Mouse (Mus musculus) layer of hippocampus, postnatal 14 days (tissue): Measurements from ENCODE around the gene Olfr96. TPM values are rescaled to one million over a fixed set of nuclear protein-coding genes. Genes with fewer than 3 reads are reported as not detected.
A peak's percentile ranks its signal among the peaks of the same experiment; 100 is the strongest.
"Not testable (repeated sequence)": the region's sequence is repeated elsewhere in the genome, so short reads cannot be mapped to it uniquely, and the experiment has no call there.

ENCODE experiments used
- DNase-seq, 2 experiments: peaks; one replicate each; pipeline ENCODE4 v3.0.0; 2021 to 2022; ENCODE audit warnings: low spot score in 2 of 2, mixed read lengths in 1 of 2
- long read RNA-seq, 2 experiments: library from polyadenylated mRNA; stranded (forward); transcript quantifications; one replicate each; pipeline ENCODE4 v2.0.0; 2021
- total RNA-seq, 2 experiments: library from RNA; stranded (reverse); gene quantifications; 2 replicates each; pipeline ENCODE4 v1.2.3; 2021

Olfr96 gene
- total RNA-seq = not detected
- long read RNA-seq, experiment 1 = 0 reads
- long read RNA-seq, experiment 2 = 0 reads

DNA sequence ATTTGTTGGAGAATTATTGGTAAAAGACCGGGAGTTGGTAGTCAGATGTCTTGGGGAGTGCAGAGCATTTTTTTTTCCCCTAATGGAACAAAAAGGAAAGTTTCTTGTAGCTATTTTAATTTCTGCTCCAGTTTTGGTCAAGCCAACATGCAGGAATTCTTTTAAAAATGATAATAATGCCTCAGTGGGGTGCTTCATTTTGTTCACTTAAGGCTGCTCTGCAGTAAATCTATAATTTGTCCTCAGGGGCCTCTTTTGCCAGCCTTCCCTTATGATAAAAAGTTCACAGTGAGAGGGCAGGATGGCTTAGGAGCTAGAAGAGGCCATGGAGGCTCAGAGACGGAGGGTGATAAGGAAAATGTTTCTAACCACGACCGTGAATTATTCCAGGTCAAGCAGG, at the start of gene Olfr96:
Gene Olfr96, plus strand, starts transcription at position 301 of the 400 bp plus-strand sequence.
- no peak for DNase-seq

DNA sequence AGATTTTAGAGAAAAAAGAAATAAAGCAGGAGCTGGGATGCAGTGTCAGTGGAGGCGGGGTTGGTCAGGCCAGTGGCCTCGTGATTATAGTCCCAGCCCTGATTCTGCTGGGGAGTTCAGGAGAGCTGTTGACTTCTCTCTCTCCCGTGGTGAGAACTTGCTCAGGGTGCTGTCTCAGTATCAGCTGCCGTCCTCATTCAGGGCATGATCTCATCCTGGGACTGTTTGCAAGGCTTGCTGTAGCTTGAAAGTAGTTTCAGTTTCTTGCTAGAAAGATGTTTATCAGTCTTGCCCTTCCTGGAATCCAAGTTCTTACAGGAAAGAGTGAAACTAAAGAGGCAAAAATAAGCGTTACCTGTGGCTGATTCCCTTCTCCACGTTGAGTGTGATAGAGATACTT, 34.5 kb upstream of the Olfr96 start:
- DNase-seq = no peak

DNA sequence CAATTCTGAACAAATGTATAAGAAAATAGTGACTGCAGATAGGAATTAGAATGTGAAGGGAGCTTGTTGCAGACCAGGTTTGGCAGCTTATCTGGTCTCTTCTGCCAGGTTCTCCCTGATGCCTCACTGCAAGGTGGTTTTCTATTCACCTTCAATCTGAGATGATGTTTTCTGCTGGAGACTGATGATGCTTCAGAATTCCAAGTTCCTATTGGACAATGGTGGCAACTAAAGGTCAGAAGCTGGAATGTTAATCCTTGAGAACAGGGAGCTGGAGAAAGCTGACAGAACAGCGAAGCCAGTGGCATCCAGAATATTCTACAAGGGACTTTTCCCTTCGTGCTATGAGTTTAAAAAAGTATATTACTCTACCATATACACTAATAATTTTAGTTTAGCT, 29.2 kb upstream of the Olfr96 start:
- DNase-seq = peak in 1 of 2 experiments; percentile 73

DNA sequence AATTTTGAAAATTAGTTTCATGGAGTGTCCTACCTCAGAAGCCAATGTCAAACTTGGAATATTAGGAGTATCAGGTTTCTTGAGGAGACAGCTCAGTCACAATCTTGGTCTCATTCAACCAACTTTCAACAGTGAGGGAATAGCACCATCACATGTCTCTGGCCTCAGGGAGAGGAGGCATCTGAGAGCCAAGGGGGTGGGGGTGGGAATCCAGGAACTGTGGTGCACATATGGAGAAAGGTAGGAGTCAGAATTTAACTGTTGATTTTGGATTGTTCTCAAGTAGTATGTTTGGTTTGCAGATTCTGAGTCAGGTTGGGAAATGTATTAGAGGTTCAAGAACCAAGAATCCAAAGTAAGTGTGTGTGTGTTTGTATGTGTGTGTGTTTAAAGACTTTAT, 26.9 kb upstream of the Olfr96 start:
- DNase-seq = no peak

DNA sequence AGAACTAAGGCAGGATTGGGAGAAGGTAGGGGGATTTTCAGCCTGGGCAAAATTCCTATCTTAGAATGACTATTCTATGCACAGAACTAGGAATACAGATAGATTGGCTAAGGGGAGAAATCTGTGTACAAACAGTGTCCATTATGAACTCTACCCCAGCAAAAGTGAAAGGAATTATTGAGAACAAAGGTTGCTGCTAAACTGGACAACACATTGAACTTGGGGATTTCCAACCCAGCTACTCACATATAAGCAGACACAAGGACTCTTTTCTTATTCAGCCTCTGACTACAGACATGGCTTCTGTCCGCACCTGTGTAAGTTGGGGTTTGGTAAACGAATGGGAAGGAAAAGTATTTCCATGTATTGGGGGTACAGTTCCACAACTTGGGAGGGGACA, 26.3 kb upstream of the Olfr96 start, which contains the start of gene Ubd:
Gene Ubd, plus strand, starts transcription at position 237 of the 400 bp plus-strand sequence.
- no peak for DNase-seq

DNA sequence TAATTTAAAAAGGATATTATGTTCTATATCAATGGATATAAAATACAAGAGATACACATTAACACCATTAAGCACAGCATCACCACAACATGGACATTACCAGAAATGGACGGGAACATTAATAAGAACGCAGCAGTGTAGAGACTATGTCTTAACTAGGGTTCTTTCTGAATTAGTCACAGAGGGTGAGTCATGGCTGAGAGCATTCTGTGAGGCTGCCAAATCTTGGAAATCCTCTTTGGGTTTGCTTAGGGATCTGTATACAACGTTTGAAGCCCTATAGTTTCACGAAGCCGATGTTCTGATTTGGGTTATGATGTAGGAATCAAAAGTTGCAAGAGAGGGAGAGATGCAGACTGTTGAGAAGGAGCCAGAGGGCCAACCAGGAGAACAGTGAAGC, 25.2 kb upstream of the Olfr96 start:
- DNase-seq = no peak

DNA sequence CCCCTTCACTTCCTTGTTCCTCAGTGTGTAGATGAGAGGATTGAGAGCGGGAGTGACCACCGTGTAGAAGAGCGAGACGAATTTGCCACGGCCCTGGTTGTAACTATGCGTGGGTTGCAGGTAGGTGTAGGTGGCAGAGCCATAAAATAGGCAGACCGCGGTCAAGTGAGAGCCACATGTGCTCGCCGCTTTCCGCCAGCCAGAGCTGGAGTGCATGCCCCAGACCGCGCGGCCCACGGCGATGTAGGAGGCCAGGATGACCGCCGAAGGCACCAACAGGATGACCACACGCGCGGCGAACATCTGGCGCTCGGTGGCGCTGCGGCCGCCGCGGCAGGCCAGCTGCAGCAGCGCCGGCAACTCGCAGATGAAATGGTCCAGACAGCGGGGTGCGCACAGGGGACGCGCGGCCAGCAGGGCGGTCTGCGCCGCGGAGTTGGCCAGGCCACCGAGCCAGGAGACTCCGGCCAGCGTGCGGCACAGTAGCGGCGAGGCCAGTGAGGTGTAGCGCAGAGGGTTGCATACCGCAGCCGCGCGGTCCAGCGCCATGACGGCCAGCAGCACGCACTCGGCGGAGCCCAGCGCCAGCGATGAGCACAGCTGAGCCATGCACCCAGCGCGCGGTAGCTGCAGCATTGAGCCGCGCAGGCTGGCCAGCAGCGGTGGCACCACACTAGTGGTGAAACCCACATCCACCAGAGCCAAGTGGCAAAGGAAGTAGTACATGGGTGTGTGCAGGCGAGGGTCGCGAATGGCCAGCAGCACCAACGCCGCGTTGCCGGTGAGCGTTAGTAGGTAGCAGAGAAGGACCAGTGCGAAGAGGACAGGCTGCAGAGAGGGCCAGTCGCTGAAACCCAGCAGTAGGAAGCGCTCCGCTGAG, 22.9 kb upstream of the Olfr96 start:
- DNase-seq = peak in 1 of 2 experiments; percentile 35

DNA sequence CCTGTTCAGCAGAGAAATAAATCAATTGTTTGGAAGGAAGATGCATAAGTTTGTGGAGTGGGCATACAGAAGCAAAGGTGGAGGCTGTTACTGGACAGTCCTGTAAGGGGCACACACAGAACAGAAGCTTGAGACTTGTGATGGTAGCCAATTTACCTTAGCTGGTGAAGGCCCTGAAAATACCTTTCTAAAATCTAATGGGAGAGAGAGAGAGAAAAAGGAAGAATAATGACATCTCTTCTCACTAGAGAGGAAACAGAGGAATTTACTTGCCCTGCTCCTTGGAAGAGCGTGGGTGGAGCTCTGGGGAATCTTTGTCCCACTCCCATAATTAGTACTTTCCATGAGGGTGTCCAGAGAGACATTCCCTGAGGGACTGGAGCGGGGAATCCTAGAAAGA, 19.1 kb upstream of the Olfr96 start, which contains the start of gene Olfr94:
Gene Olfr94, minus strand, starts transcription at position 101 of the 400 bp plus-strand sequence.
- no peak for DNase-seq

DNA sequence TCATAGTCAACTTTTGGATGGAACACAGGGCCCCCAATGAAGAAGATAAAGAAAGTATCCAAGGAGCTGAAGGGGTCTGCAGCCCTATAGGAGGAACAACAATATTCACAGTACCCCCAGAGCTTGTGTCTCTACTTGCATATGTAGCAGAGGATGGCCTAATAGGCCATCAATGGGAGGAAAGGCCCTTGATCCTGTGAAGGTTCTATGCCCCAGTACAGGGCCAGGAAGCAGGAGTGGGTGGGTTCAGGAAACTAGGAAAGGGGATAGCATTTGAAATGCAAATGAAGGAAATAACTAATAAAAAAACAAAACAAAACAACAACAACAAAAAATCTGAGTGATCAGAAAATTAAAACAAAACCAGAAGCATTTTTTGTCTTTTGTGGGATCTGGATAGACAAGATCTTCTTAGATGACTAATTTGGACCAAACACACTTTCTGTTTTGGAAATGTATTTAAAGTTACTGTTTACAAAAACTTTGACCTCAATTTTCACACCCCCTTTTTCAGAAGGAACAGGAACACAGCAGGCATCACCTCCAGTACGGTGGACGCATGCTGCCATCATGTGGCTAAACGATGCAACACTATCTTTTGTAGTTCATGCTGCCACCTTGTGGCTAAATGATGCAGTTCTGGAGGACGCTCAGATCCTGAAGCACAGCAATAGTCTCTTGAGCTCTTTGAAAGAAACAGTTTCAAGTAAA, 16.6 kb upstream of the Olfr96 start:
- peak; percentile 80 to 92 for DNase-seq

DNA sequence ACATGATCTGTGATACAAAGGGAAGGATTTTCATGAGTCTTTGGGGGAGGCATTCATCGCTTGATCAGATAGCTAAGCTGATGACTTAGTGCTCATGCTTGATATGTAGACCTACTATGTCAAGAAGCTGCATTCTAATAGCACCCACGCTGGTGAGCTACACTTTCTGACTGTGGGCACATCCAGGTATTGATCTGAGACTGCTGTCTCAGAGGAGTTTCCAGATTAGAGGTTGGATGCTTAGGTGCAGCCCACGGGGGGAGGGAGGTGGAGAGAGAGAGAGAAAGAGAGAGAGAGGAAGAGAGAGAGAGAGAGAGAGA, 16.1 kb upstream of the Olfr96 start:
- DNase-seq = no peak

DNA sequence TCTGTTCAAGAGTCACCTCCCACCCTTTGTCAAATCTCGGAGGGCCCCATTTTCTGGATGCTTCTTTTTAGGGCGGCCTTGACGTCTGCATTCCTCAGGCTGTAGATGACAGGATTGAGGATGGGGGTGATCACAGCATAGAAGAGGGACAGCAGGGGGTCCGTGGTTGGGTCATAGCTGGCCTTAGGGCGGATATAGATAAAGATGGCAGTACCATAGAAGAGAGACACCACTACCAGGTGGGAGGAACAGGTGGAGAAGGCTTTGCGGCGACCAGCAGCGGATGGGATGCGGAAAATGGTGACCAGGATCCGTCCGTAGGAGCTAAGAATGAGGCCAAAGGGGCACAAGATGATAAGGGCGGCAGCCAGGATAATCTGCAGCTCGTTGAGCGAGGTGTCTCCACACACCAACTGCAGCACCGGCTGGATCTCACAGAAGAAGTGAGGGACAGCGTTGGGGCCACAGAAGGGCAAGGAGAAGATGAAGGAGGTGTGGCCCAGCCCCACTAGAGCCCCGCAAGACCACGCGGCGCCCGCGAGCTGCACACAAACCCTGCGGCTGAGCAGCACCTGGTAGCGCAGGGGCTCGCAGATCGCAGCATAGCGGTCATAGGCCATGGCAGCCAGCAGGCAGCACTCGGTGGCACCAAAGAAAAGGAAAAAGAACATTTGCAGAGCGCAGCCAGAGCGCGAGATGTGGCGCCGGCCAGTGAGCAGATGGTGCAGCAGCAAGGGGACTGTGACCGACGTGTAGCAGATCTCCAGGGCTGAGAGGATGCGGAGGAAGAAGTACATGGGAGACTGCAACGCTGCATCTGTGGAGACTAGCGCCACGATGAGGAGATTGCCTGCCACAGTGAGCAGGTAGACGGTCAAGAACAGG, 8.8 kb upstream of the Olfr96 start:
- no peak for DNase-seq

DNA sequence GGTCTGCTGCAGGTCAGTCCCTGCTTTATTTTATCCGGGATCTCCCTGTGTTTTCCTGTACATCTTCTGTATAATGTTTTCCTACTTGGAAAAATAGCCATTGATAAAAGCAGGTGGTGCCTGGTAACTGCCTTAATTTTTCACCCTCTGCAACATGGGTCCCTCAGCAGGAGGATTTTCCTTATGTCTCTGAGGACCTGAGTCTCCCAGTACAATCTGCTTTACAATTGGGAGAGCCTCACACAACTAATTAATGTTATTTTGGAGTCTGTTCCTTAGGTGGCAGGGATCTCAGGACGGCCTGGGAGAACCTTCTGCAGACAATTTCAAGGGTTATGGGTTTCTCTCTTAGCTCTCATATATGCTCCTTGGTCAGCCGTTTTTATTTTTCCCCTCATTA, 6.9 kb upstream of the Olfr96 start, which contains the start of gene Olfr95:
Gene Olfr95, minus strand, starts transcription at position 101 of the 400 bp plus-strand sequence.
- DNase-seq = no peak

DNA sequence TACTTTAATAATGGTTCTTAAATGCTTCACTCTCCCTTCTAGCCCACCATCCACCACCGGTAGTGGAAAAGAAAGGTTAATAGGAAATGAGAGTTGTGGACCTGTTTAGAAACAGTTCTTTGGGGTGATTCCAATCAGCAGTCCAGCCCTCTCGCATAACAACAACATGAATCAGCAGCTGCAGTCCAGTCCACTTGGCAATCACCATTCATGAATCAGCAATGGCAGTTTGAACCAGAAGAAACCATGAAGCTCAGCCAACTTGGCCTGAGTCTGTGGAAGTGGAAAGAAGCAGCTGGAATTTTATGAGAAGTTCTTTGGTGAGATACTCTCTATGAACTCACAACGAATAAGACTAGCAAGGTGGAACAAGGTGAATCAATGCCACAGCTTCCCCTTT, 1.5 kb upstream of the Olfr96 start:
- no peak for DNase-seq

DNA sequence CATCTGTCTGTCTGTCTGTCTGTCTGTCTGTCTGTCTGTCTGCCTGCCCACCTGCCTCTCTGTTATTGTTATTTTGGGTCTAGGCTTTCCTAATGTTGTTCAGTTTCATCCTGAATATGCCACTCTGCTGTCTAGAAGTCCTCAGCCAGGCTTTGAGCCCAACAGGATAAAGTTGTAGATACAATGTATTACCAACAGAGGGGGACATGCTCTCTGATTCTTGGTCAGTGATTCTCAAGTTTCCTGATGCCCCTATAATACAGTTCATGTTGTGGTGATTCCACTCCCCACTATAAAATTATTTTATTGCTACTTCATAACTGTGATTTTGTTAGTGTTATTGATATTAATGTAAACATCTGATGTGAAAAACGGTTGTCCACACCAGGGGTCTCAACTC, 1.9 kb downstream of the Olfr96 start:
- DNase-seq = no peak

DNA sequence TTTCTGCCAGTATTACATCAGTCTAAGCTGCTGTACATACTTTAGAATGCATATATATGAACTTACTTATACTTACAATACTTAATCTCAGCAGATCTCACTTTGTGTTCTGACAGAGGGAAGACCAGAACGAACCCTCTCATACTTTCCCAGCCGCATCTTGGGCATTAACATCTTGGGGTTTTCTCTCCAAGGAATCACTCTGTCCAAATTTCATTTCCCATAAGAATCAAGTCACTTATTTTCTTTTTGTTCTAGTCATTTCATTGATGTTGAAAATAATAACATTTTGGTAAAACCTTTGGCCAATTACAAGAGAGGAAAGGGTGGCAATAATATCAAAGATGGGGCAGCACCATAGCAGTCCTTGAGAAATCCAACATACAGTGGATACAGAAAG, 17.3 kb downstream of the Olfr96 start, which contains the start of gene Olfr97:
Gene Olfr97, minus strand, starts transcription at position 101 of the 400 bp plus-strand sequence.
- DNase-seq = not testable (repeated sequence)

DNA sequence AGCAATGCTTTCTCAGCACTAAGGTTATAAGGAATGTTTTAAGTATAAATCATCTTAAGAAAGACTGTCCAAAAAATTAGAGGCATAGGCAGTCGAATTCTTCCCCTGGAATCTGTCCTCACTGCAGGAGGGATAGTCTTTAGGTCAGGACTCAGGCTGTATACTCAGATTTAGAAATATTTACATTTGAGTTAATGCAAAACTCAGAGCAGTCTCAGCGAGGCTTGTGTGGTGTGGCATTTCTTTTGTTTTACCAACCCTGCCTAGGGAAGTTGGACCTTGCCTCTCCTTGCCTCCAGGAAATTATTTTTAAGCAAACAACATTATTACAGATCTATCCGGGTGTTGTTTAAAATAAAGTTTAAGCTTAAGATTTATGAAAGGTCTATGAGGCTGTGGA, 22.3 kb downstream of the Olfr96 start:
- DNase-seq = no peak

DNA sequence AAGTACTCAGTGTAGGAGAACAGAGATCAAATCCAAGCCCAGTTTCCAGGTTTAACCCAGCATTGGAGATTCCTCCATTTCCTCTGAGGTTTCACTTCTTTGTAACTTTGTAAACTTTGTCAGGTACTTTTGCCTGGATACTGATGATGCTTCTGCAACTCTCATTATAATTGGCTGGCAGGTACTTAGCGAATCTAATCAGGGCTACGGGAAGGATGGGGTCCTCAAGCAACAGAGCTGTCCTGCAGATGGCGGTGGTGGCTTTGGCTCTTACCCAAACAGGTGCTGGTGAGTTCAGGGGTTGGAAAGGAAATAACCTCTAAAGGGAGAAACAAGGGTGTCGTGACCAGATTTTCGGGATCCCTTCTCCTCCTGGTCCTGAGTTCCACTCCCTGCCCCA, 26.8 kb downstream of the Olfr96 start:
- peak; percentile 31 to 57 for DNase-seq

DNA sequence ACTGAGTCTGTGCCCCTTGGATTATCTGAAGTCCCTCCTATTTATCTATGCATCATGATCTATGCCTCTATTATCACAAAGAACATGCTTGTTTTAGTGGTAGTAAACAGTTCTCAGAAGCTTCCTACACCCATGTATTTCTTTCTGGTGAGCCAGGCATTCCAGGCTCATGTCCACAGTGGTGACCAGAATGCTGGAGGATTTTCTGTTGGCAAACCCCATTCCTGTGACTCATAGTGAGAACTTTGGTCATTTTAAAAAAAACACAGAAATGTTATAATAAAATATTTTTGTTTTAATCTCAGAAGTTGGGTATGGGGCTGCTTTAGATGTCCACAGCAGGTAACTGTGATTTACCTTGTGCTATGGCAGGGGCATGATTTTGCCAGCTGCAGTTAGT, 29.5 kb downstream of the Olfr96 start:
- no peak for DNase-seq

DNA sequence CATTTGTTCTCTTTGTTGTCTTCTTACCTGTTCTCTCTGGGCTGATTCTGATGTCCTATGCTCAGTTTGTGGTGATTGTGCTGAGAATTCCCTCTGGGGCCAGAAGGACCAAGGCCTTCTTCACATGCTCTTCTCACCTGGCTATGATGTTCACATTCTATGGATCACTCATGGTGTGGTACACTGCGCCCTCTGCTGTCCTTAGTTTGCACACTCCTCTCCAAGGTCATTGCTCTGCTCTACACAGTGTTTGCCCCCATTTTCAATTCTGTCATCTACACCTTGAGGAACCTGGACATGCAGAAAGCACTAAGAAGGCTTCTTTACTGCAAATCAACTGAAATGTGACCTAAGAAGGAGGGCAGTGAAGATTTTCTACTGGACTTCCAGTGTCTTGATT, 30.6 kb downstream of the Olfr96 start:
- DNase-seq = no peak

DNA sequence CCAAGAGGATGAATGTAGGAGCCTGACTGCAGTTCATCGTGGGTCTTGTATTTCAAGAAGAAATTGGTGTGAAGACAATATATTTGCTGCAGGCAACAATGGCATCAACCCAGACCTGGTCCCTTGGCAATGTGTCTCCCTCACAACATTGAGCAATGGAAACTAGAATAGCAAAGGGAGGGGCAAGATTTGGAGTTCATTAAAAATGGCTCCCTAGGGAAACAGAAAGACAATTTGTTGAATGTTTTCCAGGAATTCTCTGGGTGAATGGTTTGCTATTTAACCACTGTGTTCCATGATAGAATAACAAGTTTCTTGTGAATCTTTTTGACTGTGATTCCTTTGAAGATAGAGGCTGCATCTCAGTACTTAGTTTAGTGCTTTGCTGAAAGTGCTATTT, 43.7 kb downstream of the Olfr96 start, which contains the start of gene Olfr98:
Gene Olfr98, minus strand, starts transcription at position 124 of the 400 bp plus-strand sequence.
- DNase-seq = no peak
